Mouse (Mus musculus): ENCODE measurements around the gene Lmbr1.

Gene Lmbr1

GRCm38 (mm10) chr5:29251496-29251873, 126.7 kb downstream of the Lmbr1 start:
- DNase-seq, result no peak

GRCm38 (mm10) chr5:29250795-29251495, 127.2 kb downstream of the Lmbr1 start:
- peak; percentile 15 for DNase-seq

DNA sequence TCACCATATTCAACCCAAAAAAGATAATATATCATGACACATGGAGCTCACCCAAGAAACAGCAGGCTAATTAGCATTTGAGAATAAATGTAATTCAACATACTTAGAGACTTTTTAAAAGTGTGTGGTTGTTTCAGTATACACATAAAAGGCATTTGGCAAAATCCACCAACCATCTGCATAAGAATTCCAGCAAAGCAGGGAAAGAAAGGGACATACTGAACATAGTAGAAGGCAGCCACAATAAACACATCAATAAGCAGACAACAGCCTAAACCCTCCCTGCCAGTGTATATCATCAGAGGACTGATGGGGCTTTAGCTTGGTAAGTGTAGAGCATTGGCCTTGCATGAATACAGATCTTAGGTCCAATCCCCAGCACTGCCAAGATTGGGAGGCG, 133.4 kb downstream of the Lmbr1 start:
- DNase-seq, result no peak

GRCm38 (mm10) chr5:29238379-29238778, 139.8 kb downstream of the Lmbr1 start:
- no peak for DNase-seq

DNA sequence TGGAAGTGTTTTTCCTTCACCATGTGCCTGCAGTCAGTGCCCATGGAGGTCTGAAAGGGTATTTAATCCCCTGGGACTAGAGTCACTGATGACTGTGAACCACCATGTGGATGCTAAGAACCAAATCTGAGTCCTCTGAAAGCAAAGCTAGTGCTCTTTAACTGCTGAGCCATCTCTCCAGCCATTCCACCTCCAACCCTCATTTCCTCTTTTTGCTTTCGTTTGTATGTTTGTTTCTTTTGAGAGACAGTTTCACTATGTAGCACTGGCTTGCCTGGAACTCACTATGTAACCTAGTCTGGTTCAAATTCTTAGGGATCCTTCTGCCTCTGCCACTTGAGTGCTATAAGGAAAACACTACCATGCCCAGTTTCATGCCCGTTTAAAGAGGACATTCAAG, 147.7 kb downstream of the Lmbr1 start:
- no peak for DNase-seq

- no peak for DNase-seq
These were observed 154.1 kb downstream of the Lmbr1 start for GRCm38 (mm10) chr5:29224089-29224488.

DNA sequence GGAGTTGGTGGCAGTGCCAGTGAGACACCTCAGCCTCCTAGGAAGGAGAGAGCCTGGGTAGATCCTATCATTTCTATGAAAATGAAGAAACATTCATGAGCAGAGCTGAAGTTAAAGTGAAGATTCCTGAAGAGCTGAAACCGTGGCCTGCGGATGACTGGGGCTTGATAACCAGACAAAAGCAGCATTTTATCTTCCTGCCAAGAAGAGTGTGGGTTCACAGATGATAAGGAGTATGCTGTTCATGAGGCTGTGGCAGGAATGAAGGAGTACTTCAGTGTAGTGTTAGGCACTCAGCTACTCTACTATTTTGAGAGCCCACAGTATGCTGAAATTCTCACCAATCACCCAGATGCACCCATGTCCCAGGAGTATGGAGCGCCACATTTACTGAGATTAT, 160.2 kb downstream of the Lmbr1 start:
- no peak for DNase-seq

GRCm38 (mm10) chr5:29211980-29212555, 166.1 kb downstream of the Lmbr1 start:
- no peak for DNase-seq

GRCm38 (mm10) chr5:29205690-29206089, 172.5 kb downstream of the Lmbr1 start:
- no peak for DNase-seq

DNA sequence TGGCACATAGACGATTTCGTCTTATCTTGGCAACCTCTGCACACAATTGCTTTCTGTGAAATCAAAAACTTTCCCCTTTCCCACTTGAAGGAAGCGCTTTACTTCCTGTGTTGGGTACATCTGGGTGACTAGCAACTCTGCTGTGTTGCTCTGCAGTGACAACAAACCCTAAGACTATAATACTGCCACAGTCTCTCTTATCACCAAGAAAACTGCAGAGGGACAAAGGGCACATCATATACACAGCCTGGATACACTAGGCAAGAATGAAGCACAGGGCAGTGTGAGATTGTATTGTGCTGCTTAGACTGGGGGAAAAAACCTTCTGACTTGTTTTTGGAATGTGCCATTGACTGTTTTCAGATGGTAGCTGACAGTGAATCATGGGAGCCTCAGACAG, 178.3 kb downstream of the Lmbr1 start:
- DNase-seq, result no peak

GRCm38 (mm10) chr5:29198960-29199488, 179.2 kb downstream of the Lmbr1 start:
- no peak for DNase-seq

DNA sequence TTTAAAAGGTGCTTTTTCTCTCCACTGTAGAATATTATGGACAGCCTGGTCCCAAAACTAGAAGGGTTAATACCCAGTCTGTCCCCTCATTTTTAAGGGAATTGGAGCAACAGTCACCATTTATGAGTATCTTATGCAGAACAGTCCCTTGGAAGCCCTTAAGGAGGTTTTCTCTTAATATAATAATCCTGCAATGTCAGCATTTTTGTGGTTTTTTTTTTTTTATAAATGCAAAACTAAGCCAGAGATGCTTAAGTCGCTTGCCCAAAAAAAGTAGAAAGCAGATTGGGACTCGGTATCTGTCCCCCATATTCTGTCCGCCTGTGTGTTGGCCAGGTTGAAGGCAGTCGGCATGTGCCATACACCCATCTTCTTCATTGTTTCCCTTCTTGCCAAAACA, 181.0 kb downstream of the Lmbr1 start:
- no peak for DNase-seq

GRCm38 (mm10) chr5:29196264-29196658, 181.9 kb downstream of the Lmbr1 start:
- no peak for DNase-seq

GRCm38 (mm10) chr5:29195570-29196263, 182.5 kb downstream of the Lmbr1 start, which contains the start of gene Rnf32:
TSS of gene Rnf32 (plus strand) at chr5:29195992.
- DNase-seq, result peak; percentile 94

DNA sequence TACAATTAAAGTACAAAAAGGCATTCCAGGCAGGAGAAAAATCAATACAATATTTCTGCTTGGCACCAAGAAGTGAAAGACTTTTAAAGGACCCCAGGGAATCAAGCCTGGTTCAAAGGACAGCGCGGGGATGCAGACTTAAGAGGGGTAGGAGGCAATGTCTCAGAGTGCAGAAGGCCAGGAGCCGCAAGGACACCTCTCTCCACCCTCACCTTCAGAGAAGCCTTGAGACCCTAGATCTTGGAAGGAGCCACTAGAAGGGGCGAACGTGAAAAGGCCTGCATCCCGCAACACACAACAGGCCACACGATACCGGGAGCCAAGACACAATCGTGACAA, 183.0 kb downstream of the Lmbr1 start:
- no peak for DNase-seq

DNA sequence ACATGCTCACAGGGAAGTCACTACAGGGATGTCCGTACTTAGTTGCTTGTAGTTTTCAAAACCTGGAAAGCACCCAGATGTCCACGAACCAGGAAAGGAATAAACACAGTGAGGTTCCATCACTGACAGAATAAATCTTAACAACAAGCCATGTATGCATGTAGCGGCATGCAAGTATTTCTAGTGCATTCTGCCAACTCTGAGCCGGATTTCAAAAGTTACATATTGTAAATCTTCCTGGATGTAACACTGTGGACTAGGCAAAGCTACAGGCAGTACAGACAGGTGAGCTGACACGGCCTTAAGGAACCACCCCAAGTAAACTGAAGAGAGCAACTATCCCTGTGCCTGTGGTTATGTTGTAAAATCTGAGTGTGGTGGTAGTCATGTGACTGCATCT, 191.4 kb downstream of the Lmbr1 start:
- DNase-seq, result no peak
